Mouse (Mus musculus) induced T-regulatory cell, adult 2 months (primary cell): ENCODE data around the gene Togaram2.
A peak's percentile ranks its signal among the peaks of the same experiment; 100 is the strongest.

Source experiments
- DNase-seq: peaks from one replicate; pipeline ENCODE4 v3.0.0-alpha.2; 2012; ENCODE audit warnings: low read depth

The Togaram2 gene

GRCm38 (mm10) chr17:71682379-71682778 lies 9.3 kb downstream of the Togaram2 start:
- no peak for DNase-seq

- DNase-seq, result no peak
Measured at GRCm38 (mm10) chr17:71683281-71683680, 10.2 kb downstream of the Togaram2 start.

- DNase-seq, result no peak
Measured at GRCm38 (mm10) chr17:71684103-71684608, 11.1 kb downstream of the Togaram2 start.

GRCm38 (mm10) chr17:71687436-71687835 lies 14.4 kb downstream of the Togaram2 start:
- no peak for DNase-seq

GRCm38 (mm10) chr17:71689903-71690302 lies 16.8 kb downstream of the Togaram2 start:
- no peak for DNase-seq

GRCm38 (mm10) chr17:71691361-71691875 lies 18.4 kb downstream of the Togaram2 start:
- no peak for DNase-seq

- no peak for DNase-seq
Measured at GRCm38 (mm10) chr17:71693313-71693712, 20.3 kb downstream of the Togaram2 start.

- DNase-seq, result peak; percentile 33
Measured at GRCm38 (mm10) chr17:71693780-71694179, 20.7 kb downstream of the Togaram2 start.

GRCm38 (mm10) chr17:71695151-71695550 lies 22.1 kb downstream of the Togaram2 start:
- no peak for DNase-seq

GRCm38 (mm10) chr17:71695716-71696315 lies 22.8 kb downstream of the Togaram2 start:
- no peak for DNase-seq

- no peak for DNase-seq
Measured at GRCm38 (mm10) chr17:71696396-71696795, 23.3 kb downstream of the Togaram2 start.

GRCm38 (mm10) chr17:71697896-71698618 lies 25.0 kb downstream of the Togaram2 start:
- DNase-seq, result no peak

- no peak for DNase-seq
Measured at GRCm38 (mm10) chr17:71698619-71698956, 25.5 kb downstream of the Togaram2 start.

GRCm38 (mm10) chr17:71705113-71705512 lies 32.1 kb downstream of the Togaram2 start:
- DNase-seq, result no peak

GRCm38 (mm10) chr17:71705550-71706480 lies 32.8 kb downstream of the Togaram2 start:
- no peak for DNase-seq

GRCm38 (mm10) chr17:71707715-71708114 lies 34.7 kb downstream of the Togaram2 start:
- DNase-seq, result no peak

GRCm38 (mm10) chr17:71712279-71712678 lies 39.2 kb downstream of the Togaram2 start:
- no peak for DNase-seq

GRCm38 (mm10) chr17:71715034-71715433 lies 42.0 kb downstream of the Togaram2 start:
- DNase-seq, result no peak

- DNase-seq, result no peak
Measured at GRCm38 (mm10) chr17:71717881-71718625, 45.0 kb downstream of the Togaram2 start.

- no peak for DNase-seq
Measured at GRCm38 (mm10) chr17:71720434-71720833, 47.4 kb downstream of the Togaram2 start.

- no peak for DNase-seq
Measured at GRCm38 (mm10) chr17:71721019-71721418, 48.0 kb downstream of the Togaram2 start.

- no peak for DNase-seq
Measured at GRCm38 (mm10) chr17:71730655-71731054, 57.6 kb downstream of the Togaram2 start.
